Mouse (Mus musculus): ENCODE measurements at regions not wholly inside any gene's neighbourhood (a gene's known extent, or its start where the extent isn't known, plus 50 kb on each side); places are given as distances from the start of the nearest gene placed in this dataset.
A peak's percentile ranks its signal among the peaks of the same experiment; 100 is the strongest.
"Not testable (repeated sequence)": the region's sequence is repeated elsewhere in the genome, so short reads cannot be mapped to it uniquely, and the experiment has no call there.

DNA sequence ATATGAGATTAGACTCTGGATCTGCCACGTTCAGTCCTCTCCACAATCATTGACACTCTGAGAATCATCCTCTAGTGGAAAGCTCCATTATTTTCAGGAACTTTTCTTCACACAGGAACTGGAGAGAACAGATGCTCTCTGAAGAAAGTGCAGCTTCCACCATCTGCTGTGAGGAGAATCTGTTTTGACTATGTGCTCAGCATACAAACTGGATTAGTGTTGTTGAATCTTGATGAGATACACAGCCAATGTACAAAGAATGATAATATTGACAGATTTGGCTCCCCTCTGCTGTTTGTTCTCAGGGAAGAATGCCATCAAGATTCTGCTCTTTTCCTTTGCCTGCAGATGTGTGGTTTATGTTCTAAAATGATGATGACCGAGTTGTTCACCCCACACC, 172.3 kb upstream of the Ghr start:
- WGBS: 69% methylated on average over 2 of the region's 2 CpGs
- no peak overlapping the region for H3K9ac ChIP-seq
- ATAC-seq: no peak

GRCm38 (mm10) chr15:3748072-3748471, 164.8 kb upstream of the Ghr start:
- H3K9ac ChIP-seq; H3K27ac ChIP-seq; H3K27me3 ChIP-seq (replicated peaks); H3K9me3 ChIP-seq; ATAC-seq; H3K4me1 ChIP-seq (replicated peaks); H3K4me2 ChIP-seq (replicated peaks); H3K4me3 ChIP-seq (replicated peaks); H3K36me3 ChIP-seq: not testable (repeated sequence)
- 87% methylated on average over 9 of the region's 9 CpGs for WGBS

More for the DNA sequence above, 172.3 kb upstream of the Ghr start:
- H3K27me3 ChIP-seq (replicated peaks): no peaks in the 10 kb centered on the region
- no peak overlapping the region for H3K4me2 ChIP-seq (replicated peaks)
- H3K9me3 ChIP-seq: no peaks in the 10 kb centered on the region
- no peaks in the 10 kb centered on the region for H3K36me3 ChIP-seq
- H3K27ac ChIP-seq: no peak overlapping the region
- H3K4me1 ChIP-seq (replicated peaks): no peaks in the 10 kb centered on the region
- H3K4me3 ChIP-seq (replicated peaks): no peak overlapping the region

DNA sequence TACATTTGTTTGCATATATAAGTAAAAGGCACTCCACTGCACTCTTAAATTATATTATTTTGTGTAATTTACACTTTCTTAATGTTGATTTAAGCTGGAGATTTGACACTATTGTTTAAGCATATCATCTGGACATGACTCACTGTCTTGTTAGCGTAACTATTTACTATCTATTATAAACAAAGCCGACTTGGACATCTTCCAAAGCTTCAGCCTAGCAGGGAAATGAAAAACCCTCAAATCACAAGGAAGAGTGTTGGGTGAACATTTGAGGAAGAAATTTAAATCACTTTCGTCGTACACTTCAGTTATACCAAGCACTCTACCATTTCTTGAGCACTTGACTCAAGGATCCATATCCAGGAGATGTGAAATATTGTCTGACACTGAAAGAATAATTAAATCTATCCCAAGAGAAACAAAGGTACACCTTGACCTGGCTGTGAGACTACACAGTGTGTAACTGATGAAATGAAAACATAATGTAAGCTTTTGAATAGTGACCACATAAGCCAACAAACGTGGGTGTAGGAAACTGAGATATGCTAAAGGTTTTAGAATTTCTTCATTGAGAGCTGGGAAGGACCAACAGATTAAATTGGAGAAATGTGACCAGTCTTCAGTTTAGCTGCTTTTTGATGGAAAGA, 160.0 kb upstream of the Ghr start:
- H3K9me3 ChIP-seq: no peaks in the 10 kb centered on the region
- WGBS: 46% methylated on average over 5 of the region's 5 CpGs
- H3K9ac ChIP-seq: no peak overlapping the region
- no peak overlapping the region for H3K4me2 ChIP-seq (replicated peaks)
- no peak overlapping the region for H3K27ac ChIP-seq
- H3K27me3 ChIP-seq (replicated peaks): no peaks in the 10 kb centered on the region
- H3K4me3 ChIP-seq (replicated peaks): no peak overlapping the region
- ATAC-seq: no peak; the same call in 1 of the 2 replicates
- no peaks in the 10 kb centered on the region for H3K36me3 ChIP-seq
- H3K4me1 ChIP-seq (replicated peaks): 0 out of 2 replicates have a peak, but pooled peaks cover 2% of the 10 kb centered on the region

GRCm38 (mm10) chr15:3742191-3742590, 158.9 kb upstream of the Ghr start:
- Histone ChIP-seq H3K9me3 (no peaks in the 10 kb centered on the region), H3K27ac (peak overlapping the region; percentile 58; the same call in 1 of the 2 replicates), H3K9ac (no peak overlapping the region), H3K4me3 (replicated peaks) (no peak overlapping the region), H3K27me3 (replicated peaks) (no peaks in the 10 kb centered on the region), H3K36me3 (no peaks in the 10 kb centered on the region), H3K4me2 (replicated peaks) (no peak overlapping the region), H3K4me1 (replicated peaks) (0 out of 2 replicates have a peak, but pooled peaks cover 2% of the 10 kb centered on the region)
- ATAC-seq: no peak
- WGBS: 78% methylated on average over 7 of the region's 7 CpGs

- H3K9me3 ChIP-seq: no peaks in the 10 kb centered on the region
- H3K4me2 ChIP-seq (replicated peaks): no peak overlapping the region
- no peak overlapping the region for H3K4me3 ChIP-seq (replicated peaks)
- no peak overlapping the region for H3K9ac ChIP-seq
- no peaks in the 10 kb centered on the region for H3K27me3 ChIP-seq (replicated peaks)
- 90% methylated on average over 3 of the region's 3 CpGs for WGBS
- H3K36me3 ChIP-seq: no peaks in the 10 kb centered on the region
- H3K4me1 ChIP-seq (replicated peaks): no peaks in the 10 kb centered on the region
- H3K27ac ChIP-seq: no peak overlapping the region
- ATAC-seq: no peak
Measured at GRCm38 (mm10) chr15:3725214-3725613, 141.9 kb upstream of the Ghr start.

GRCm38 (mm10) chr15:3720668-3721340, 137.5 kb upstream of the Ghr start:
- Histone ChIP-seq H3K9ac (no peak overlapping the region), H3K36me3 (no peaks in the 10 kb centered on the region), H3K4me2 (replicated peaks) (no peak overlapping the region), H3K27ac (no peak overlapping the region), H3K4me1 (replicated peaks) (no peaks in the 10 kb centered on the region), H3K4me3 (replicated peaks) (no peak overlapping the region), H3K27me3 (replicated peaks) (no peaks in the 10 kb centered on the region), H3K9me3 (no peaks in the 10 kb centered on the region)
- ATAC-seq: no peak
- WGBS: 85% methylated on average over 6 of the region's 6 CpGs

DNA sequence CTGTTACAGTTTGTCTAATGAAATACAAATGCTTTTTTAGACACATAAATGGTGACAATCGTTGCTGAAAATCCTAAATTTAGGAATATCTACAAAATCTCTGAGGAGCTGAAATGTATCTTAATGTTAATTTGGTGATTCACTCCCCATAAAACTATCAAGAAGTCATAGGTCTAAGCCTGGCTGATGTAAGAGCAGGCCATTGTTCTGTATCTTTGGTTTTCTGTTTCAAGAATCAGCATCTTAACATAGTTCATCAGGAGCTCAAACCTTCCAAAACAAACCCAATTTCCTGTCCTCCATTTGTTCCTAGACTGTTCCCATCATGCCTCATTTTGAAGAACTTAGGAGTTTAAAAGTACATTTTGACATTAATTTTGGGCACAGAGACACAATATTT, 128.5 kb upstream of the Ghr start:
- WGBS: 83% methylated on average over 1 of the region's 1 CpGs
- no peak for ATAC-seq
- no peaks in the 10 kb centered on the region for H3K36me3 ChIP-seq

DNA sequence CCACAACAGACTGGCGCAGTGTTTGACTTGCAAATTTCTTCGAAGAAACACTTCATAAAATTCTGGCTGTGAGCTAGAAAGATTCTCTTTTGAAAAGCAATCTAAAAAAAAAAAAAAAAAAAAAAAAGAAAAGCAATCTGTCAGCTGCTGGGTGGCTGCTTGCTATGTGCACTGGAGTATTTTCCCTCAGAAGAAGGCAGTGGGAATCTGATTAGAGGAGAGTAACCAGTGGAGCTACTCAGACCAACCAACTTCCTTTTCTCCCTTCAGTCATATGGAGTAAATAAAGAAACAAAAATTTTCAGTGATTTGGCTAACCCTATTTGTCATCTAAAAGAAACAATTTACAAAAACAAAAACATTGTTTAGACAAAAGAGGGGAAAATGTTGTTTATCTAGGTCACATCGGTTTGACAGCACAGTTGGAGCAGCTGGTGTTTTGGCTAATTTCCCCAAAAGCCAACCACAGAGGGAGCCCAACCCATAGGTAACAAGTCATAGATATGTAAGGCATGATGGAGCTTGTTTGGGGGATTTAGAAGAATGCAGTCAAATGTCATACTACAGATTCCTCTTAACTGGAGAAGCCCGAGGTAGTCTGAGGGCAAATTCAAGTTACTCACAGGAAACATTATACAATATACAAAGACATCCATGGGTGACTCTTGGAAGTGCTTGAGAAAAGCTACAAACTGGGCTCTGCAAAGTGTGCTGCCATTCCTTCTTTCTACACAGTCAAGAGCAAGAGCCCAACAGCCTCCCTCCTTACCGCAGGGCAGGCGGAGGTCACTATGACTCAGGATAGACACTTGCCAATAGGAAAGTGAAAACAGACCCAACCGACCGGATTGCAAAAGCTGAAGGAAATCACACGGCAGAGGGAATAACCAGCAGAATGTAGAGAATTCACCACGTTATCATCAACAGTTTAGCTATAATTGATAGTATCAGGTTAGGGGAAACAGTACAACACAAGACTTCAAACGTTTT, 124.1 kb upstream of the Ghr start:
- Histone ChIP-seq H3K4me2 (replicated peaks) (no peak overlapping the region), H3K27me3 (replicated peaks) (no peaks in the 10 kb centered on the region), H3K9me3 (no peaks in the 10 kb centered on the region), H3K27ac (no peak overlapping the region), H3K4me3 (replicated peaks) (no peak overlapping the region), H3K36me3 (no peaks in the 10 kb centered on the region), H3K9ac (no peak overlapping the region), H3K4me1 (replicated peaks) (no peaks in the 10 kb centered on the region)
- ATAC-seq: 0 out of 2 replicates have a peak, but pooled peaks have one; percentile 36
- 62% methylated on average over 11 of the region's 11 CpGs for WGBS

More for the DNA sequence above, 128.5 kb upstream of the Ghr start:
- Histone ChIP-seq H3K4me2 (replicated peaks) (no peak overlapping the region), H3K4me1 (replicated peaks) (no peaks in the 10 kb centered on the region), H3K27ac (no peak overlapping the region), H3K27me3 (replicated peaks) (no peaks in the 10 kb centered on the region), H3K9me3 (no peaks in the 10 kb centered on the region), H3K9ac (no peak overlapping the region), H3K4me3 (replicated peaks) (no peak overlapping the region)

- Histone ChIP-seq H3K9me3 (no peaks in the 10 kb centered on the region), H3K4me1 (replicated peaks) (no peaks in the 10 kb centered on the region), H3K4me3 (replicated peaks) (no peak overlapping the region), H3K36me3 (no peaks in the 10 kb centered on the region), H3K4me2 (replicated peaks) (no peak overlapping the region), H3K27me3 (replicated peaks) (no peaks in the 10 kb centered on the region), H3K27ac (peak overlapping the region; percentile 45; the same call in 1 of the 2 replicates), H3K9ac (no peak overlapping the region)
- 48% methylated on average over 4 of the region's 4 CpGs for WGBS
- peak; percentile 73; the same call in 1 of the 2 replicates for ATAC-seq
Measured at GRCm38 (mm10) chr15:3699234-3699814, 116.0 kb upstream of the Ghr start.

- WGBS: 61% methylated on average over 1 of the region's 1 CpGs
- no peaks in the 10 kb centered on the region for H3K4me1 ChIP-seq (replicated peaks)
- ATAC-seq: no peak
- no peak overlapping the region for H3K27ac ChIP-seq
- H3K36me3 ChIP-seq: no peaks in the 10 kb centered on the region
- H3K27me3 ChIP-seq (replicated peaks): no peaks in the 10 kb centered on the region
- H3K9me3 ChIP-seq: no peaks in the 10 kb centered on the region
- H3K9ac ChIP-seq: no peak overlapping the region
- no peak overlapping the region for H3K4me3 ChIP-seq (replicated peaks)
- H3K4me2 ChIP-seq (replicated peaks): no peak overlapping the region
Measured at GRCm38 (mm10) chr15:3685254-3685653, 102.0 kb upstream of the Ghr start.

DNA sequence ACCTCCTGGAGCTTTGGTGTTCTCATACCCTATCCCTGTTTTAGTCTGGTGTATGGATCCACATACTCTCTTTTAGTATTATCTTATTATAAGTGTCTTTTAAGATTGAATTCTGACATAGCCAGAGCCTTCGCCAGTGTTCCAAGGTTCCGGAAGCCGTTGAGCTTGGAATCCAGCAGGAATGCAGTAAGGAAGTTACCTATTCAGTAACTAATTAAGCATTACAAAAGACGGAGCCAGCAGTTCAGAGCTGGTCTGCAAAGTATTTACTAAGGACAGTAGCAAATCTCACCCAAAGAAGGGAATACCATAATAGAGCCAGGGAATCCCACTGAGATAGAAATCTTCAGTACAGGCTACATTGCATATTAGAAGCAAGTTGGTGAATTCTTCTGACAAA, 93.7 kb upstream of the Ghr start:
- not testable (repeated sequence) for H3K4me3 ChIP-seq (replicated peaks); ATAC-seq; H3K4me2 ChIP-seq (replicated peaks); H3K27ac ChIP-seq; H3K9ac ChIP-seq; H3K36me3 ChIP-seq; H3K9me3 ChIP-seq; H3K4me1 ChIP-seq (replicated peaks); H3K27me3 ChIP-seq (replicated peaks)
- WGBS: 41% methylated on average over 4 of the region's 4 CpGs

- no peaks in the 10 kb centered on the region for H3K9me3 ChIP-seq
- H3K27me3 ChIP-seq (replicated peaks): no peaks in the 10 kb centered on the region
- H3K36me3 ChIP-seq: no peaks in the 10 kb centered on the region
- no peak overlapping the region for H3K4me2 ChIP-seq (replicated peaks)
- H3K9ac ChIP-seq: no peak overlapping the region
- no peak overlapping the region for H3K4me3 ChIP-seq (replicated peaks)
- WGBS: 89% methylated on average over 2 of the region's 2 CpGs
- no peaks in the 10 kb centered on the region for H3K4me1 ChIP-seq (replicated peaks)
- H3K27ac ChIP-seq: no peak overlapping the region
- no peak for ATAC-seq
Measured at GRCm38 (mm10) chr15:3672586-3672985, 89.3 kb upstream of the Ghr start.
